Mouse (Mus musculus) layer of hippocampus, adult 2 months (tissue): ENCODE data around the gene Rnps1. TPM values are rescaled to one million over a fixed set of nuclear protein-coding genes. Genes with fewer than 3 reads are reported as not detected.
A peak's percentile ranks its signal among the peaks of the same experiment; 100 is the strongest.
"Not testable (repeated sequence)": the region's sequence is repeated elsewhere in the genome, so short reads cannot be mapped to it uniquely, and the experiment has no call there.

Experiments used
- DNase-seq, 2 experiments: peaks; one replicate each; pipeline ENCODE4 v3.0.0; 2022; ENCODE audit warnings: low spot score in 2 of 2
- H3K27ac ChIP-seq: fragments of 200-600 bp; 2 replicates; pipeline ENCODE4 v1.8.1; 2022
- H3K4me3 ChIP-seq: fragments of 200-600 bp; 2 replicates; pipeline ENCODE4 v1.8.1; 2022; ENCODE audit warnings: mild to moderate bottlenecking
- CTCF ChIP-seq: fragments of 200-600 bp; conservative IDR thresholded peaks from 2 replicates; pipeline ENCODE4 v1.8.1; 2022; ENCODE audit warnings: antibody characterized with exemption, mild to moderate bottlenecking, moderate library complexity
- total RNA-seq, 2 experiments: library from RNA; stranded (reverse); gene quantifications; 2 replicates each; pipeline ENCODE4 v1.2.3; 2021

Rnps1 gene
- total RNA-seq, 2 experiments from 2014 or later: 127 to 134 TPM

DNA sequence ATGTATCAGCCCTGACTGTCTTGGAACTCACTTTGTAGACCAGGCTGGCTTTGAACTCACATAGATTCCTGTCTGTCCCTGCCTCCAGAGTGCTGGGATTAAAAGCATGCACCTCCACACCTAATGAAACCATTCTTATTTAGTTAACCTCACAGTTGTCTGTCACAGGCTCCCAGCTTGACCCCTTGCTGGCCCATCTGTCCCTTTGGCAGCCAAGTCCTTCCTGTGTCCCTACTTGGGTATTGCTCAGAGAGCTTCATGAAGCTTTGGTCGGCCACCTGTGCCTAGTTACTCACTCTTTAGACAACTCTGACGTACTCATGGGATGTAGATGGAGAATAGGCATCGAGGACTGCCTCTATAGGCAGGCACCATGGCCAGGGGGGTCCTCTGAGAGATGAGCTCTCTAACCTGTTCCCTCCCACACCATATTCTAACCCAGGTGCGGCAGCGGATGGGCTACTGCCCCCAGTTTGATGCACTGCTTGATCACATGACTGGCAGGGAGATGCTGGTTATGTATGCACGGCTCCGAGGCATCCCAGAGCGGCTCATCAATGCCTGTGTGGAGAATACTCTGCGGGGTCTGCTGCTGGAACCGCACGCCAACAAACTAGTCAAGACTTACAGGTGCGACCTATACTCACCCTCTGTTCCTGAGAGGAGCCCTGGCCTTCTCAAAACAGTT is 7.1 kb upstream of the Rnps1 start:
- H3K27ac ChIP-seq: no peak overlapping the region
- H3K4me3 ChIP-seq: no peak overlapping the region
- no peak for DNase-seq
- no peak for TF ChIP-seq CTCF

DNA sequence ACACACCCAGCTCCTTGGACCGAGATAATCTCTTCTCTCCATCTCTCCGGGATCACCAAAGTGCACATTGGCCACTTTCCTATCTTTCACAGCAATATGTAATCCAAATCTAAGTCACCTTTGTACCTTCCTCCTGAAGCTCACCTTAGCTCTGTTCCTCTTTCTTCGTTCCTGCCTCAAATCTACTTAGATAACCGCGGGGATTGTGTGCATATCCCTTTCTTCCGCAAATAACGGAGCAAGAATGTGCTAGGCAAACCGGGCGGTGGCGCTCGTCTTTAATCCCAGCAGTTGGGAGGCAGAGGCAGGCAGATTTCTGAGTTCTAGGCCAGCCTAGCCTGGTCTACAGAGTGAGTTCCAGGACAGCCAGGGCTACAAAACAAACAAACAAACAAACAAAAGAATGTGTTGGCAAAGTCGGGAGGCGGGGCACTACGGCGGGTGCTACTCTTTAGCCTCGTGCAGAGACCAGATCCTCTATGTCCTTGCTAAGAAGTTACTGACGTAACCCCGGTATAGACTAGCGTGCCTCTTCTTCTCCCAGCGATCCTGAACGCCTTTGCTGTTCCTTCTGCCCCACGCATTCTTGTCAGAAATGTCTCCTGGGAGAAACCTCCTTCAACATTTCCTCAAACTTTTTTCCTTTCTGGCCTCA is 681 bp upstream of the Rnps1 start:
- peak; percentile 37 for TF ChIP-seq CTCF
- no peak for DNase-seq
- Histone ChIP-seq H3K4me3 (peak overlapping the region; percentile 94), H3K27ac (peak overlapping the region; percentile 84)

DNA sequence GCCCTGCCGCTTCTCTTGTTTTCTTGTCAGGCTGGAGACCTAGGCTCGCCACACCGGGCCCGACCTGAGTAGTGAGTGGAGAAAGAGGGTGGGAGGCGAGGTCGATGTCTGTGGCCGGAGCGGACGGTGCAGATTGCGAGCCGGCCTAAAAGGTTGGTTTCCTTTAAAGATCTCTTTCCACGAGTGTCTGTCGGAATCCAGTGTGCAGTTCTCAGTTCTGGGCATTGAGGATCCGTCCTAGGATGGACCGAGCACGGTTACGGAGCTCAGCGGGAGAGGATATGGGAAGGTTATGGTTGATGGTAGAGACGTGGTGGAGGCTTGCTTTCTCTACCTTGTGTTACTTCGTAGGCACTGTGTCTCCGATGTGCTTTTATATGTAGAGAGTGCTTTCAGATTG is 646 bp downstream of the Rnps1 start:
- H3K27ac ChIP-seq: peak overlapping the region; percentile 94
- peak overlapping the region; percentile 94 for H3K4me3 ChIP-seq
- no peak for DNase-seq
- TF ChIP-seq CTCF: no peak

DNA sequence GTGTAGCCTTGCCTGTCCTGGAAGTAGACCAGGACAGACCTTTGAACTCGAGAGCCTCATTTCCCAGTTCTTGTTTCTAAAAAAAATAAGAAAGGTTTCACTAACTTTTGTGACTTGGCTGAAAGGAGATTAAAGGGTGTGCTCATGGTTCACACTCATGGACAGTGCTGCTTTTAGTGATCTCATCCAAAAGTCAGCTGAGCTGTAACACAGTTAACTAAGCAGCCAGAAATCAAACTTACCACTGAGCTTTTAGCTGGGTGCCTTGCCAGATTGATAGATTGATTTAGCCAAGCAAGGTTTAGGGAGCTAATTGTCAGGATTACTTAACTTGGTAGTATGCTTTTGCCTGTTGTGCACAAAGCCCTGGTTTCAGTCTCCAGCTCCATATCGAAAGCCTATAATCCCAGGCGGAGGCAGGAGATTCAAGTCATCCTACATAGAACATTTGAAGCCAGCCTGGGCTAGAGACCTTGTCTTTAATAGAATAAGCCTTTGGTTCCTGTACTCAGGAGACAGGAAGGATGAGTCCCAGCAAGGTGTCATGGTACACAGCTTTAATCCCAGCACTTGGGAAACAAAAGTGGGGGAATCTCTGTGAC is 1.8 kb downstream of the Rnps1 start:
- DNase-seq: no peak
- no peak for TF ChIP-seq CTCF
- peak overlapping the region; percentile 94 for H3K4me3 ChIP-seq
- no peak overlapping the region for H3K27ac ChIP-seq

DNA sequence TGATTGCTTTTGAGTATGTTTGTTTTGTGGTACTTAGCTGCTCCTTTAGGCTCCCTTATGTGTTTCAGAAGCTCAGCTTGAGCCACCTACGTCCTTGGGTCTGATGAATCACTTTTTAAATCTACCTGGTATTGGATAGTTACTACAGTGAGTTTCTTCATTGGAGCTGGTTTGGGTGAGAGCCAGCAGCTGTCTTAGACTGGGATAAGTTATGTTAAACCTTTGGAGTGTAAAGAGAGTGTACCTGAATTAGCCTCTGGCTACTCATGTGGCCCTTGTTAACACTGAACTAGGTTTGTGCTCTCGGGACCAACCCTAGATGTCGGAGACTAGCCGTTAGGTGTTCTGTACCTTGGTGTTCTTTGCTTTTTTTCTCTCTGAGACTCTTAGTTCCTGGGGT is 8.7 kb downstream of the Rnps1 start:
- Histone ChIP-seq H3K4me3 (no peak overlapping the region), H3K27ac (no peak overlapping the region)
- TF ChIP-seq CTCF: no peak
- no peak for DNase-seq

DNA sequence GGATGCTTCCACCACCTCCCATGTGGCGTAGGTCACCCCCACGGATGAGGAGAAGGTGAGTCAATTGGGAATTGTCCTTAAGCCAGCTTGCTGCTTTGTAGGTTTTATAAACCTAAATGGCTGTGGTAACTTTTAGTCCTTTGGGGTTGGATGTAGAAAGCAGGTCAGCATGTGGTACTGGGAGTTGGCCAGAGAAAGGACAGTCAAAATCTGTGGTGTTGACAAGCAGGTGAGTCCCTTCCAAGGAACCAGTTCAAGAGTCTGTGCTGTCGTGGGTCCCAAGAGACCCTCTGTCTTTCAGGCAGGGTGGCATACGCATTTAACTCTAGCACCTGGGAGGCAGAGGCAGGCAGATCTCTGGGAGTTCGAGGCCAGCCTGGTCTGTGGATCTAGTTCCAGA is 10.1 kb downstream of the Rnps1 start:
- no peak for TF ChIP-seq CTCF
- no peak for DNase-seq
- Histone ChIP-seq H3K4me3 (no peak overlapping the region), H3K27ac (no peak overlapping the region)

DNA sequence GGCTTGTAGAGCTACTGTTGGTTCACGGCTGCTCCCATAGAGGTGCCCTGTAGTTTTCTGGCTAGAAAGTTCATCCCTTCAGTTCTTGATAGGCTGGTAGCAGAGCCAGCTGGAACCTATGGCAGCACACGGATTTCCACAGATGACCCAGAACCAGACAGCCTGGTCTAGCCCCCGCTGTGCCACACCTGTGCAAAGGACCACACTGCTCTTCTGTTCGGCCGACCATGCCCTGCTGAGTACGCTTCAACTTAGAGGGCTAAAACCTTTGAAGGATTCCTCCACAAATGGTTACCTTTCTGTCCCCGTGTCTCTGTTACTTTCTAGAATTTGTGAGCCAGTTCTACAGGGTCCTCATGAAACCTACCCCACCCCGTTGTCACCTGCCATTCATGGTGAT is 11.0 kb downstream of the Rnps1 start:
- not testable (repeated sequence) for H3K4me3 ChIP-seq, H3K27ac ChIP-seq, DNase-seq

DNA sequence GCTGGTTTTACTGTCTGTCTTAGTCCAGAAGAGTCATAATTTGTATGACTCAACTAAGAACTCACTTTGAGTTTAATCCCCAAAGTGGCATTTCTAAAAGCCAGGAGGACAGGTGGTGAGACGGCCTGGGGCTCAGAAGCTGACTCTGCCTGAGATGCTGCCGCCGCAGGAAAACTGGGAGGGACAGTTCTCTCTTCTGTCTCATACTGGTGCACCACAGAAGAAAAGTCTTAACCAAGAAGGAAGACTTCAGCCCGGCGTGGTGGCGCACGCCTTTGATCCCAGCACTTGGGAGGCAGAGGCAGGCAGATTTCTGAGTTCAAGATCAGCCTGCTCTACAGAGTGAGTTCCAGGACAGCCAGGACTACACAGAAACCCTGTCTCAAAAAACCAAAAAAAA is 11.5 kb downstream of the Rnps1 start:
- peak overlapping the region; percentile 93 for H3K27ac ChIP-seq
- no peak for DNase-seq
- H3K4me3 ChIP-seq: peak overlapping the region; percentile 71; the same call in 1 of the 2 replicates
- TF ChIP-seq CTCF: no peak

DNA sequence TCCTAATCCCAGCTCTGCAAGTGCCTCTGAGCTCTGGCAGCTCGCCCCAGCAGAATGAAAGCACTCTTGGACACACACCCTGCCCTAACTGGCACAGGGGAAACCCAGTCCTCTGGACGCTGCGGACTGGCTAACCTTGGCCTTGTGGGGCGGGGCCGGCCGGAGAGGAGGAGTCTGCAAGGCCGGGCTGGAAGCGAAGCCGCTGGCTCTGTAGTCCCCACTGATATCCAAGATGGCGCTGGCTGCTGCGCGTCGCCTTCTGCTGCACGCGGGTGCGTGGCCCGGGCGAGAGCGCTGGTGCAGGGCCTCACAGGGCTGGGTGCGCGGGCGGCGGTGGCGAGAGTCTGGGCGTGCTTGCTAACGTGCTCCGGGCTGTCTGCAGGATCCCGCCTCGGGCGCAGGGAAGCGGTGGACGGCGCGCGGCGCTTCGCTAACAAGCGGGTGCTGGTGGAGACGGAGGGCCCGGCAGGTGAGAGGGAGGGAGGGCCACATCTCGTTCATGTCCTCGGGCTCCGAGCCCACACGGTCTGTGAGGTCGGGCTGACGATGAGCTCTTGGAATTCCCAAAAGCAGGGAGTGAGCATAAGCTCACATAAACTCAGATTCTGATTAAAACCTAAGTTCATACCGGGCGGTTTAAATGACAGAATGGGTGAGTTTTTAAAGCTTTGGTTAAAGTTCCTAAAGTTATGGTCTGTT is 12.3 kb downstream of the Rnps1 start, which contains the start of gene Eci1:
Eci1 (plus strand) TSS at position 171 of the 699 bp plus-strand sequence.
- Histone ChIP-seq H3K4me3 (peak within 1 kb of the TSS; percentile 71), H3K27ac (peak within 1 kb of the TSS; percentile 93)
- peak; percentile 87 to 94 for DNase-seq
- no peak for TF ChIP-seq CTCF

DNA sequence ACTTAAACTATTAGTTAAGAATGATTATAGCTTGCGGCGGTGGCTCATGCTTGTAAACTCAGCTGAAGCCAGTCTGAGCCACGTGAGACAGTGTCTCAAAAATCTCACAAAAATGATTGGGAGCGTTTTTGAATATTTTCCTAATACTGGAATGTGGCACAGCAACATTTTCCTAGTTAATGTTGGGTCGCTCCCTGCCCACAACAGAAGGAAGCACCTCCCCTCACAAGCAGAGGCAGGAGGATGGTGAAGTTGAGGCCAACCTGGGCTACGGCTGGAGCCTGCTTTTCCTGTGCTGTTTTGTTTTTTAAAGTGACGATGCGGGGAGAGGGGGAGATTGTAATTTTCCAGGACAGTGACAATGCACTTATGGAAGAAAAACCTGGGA is 12.8 kb downstream of the Rnps1 start:
- DNase-seq: no peak
- Histone ChIP-seq H3K27ac (peak overlapping the region; percentile 93), H3K4me3 (peak overlapping the region; percentile 71)
- no peak for TF ChIP-seq CTCF

DNA sequence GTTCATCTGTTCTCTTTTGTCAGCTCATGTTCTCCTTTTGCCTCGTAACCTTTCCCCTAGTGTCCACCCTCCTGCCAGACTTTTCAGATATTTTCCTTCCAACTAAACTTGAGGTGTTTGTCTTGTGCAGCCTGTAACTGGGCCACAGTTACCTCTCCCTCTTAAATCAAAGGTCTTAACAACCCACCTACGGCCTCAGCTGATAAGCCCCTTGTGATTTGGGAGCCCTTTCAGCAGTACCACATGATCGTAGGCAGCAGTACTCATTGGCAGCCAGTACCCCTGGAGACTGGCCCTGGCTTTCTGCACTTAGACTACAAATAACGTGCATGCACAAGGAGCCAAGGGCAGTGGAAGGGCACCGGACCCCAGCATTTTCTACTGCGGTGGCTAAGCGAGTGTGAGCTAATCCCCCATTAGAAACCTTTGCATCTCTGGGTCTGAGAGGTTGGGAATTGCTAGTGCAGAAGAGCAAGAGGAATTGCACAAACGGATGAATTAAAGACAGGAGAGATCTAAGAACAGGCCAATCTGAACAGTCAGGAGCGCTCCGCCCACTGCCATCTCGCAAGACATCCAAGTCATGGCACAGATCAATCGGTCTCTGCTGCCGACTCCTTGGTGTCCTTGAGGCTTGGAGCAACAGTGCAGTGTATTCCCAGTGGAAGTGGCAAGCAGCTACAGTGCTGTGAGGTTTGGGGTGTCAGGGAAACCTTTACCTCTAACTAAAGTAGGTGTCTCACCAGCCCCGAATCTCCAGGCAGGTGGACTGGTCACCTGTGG is 15.0 kb downstream of the Rnps1 start:
- H3K4me3 ChIP-seq: peak overlapping the region; percentile 26; the same call in 1 of the 2 replicates
- TF ChIP-seq CTCF: no peak
- peak overlapping the region; percentile 82 for H3K27ac ChIP-seq
- no peak for DNase-seq

DNA sequence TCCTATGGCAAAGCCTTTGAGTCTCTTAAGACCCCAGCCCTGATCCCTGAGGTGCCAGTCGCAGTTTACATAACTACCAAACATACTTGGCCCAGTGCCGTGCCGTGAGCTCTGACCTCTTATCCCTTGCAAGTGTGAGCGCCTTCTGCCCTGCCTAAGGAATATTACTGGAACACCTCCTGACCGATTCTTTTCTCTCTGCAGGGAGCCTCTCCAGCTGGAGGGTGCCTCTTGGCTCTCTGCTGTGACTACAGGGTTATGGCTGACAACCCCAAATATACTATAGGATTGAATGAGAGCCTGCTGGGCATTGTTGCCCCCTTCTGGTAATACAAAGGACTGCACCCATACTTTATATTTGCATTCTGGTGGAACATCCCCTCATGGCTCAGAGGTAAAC is 22.7 kb downstream of the Rnps1 start:
- no peak for DNase-seq
- peak; percentile 92 for TF ChIP-seq CTCF
- Histone ChIP-seq H3K27ac (no peak overlapping the region), H3K4me3 (no peak overlapping the region)
